Mouse (Mus musculus): ENCODE measurements around the gene Atp6v0a2. TPM values are rescaled to one million over a fixed set of nuclear protein-coding genes. Genes with fewer than 3 reads are reported as not detected.
"Not testable (repeated sequence)": the region's sequence is repeated elsewhere in the genome, so short reads cannot be mapped to it uniquely, and the experiment has no call there.

Atp6v0a2 gene
- total RNA-seq, 2 experiments from 2014 or later = 41.9 to 45.9 TPM

GRCm38 (mm10) chr5:124635068-124635467, 6.7 kb downstream of the Atp6v0a2 start:
- intact Hi-C loops (cut with DNase I) = not testable (repeated sequence)

GRCm38 (mm10) chr5:124636139-124636538, 7.8 kb downstream of the Atp6v0a2 start:
- intact Hi-C loops (cut with DNase I) = no loop called here
- DNase-seq = no peak

More at GRCm38 (mm10) chr5:124635068-124635467, 6.7 kb downstream of the Atp6v0a2 start:
- DNase-seq = peak in 1 of 2 experiments; percentile 23

GRCm38 (mm10) chr5:124636694-124637093, 8.3 kb downstream of the Atp6v0a2 start:
- intact Hi-C loops (cut with DNase I) = no loop called here
- DNase-seq = no peak

- intact Hi-C loops (cut with DNase I) = no loop called here
- peak in 1 of 2 experiments; percentile 19 for DNase-seq
Measured at GRCm38 (mm10) chr5:124637300-124637699, 8.9 kb downstream of the Atp6v0a2 start.

- intact Hi-C loops (cut with DNase I) = no loop called here
- no peak for DNase-seq
Measured at GRCm38 (mm10) chr5:124637836-124638235, 9.5 kb downstream of the Atp6v0a2 start.

GRCm38 (mm10) chr5:124713741-124714140, 85.4 kb downstream of the Atp6v0a2 start:
- intact Hi-C loops (cut with DNase I) = no loop called here
- no peak for DNase-seq

GRCm38 (mm10) chr5:124715135-124715534, 86.8 kb downstream of the Atp6v0a2 start:
- peak; percentile 16 to 35 for DNase-seq
- intact Hi-C loops (cut with DNase I) = no loop called here

GRCm38 (mm10) chr5:124717969-124718368, 89.6 kb downstream of the Atp6v0a2 start:
- no peak for DNase-seq
- intact Hi-C loops (cut with DNase I) = no loop called here

GRCm38 (mm10) chr5:124718396-124718795, 90.0 kb downstream of the Atp6v0a2 start:
- DNase-seq = no peak
- intact Hi-C loops (cut with DNase I) = no loop called here

GRCm38 (mm10) chr5:124723125-124723524, 94.7 kb downstream of the Atp6v0a2 start:
- intact Hi-C loops (cut with DNase I) = no loop called here
- no peak for DNase-seq

- intact Hi-C loops (cut with DNase I) = no loop called here
- no peak for DNase-seq
Measured at GRCm38 (mm10) chr5:124724997-124725396, 96.6 kb downstream of the Atp6v0a2 start, which contains the start of gene Dnah10. TSS of gene Dnah10 (plus strand) at chr5:124725085.

- intact Hi-C loops (cut with DNase I) = no loop called here
- no peak for DNase-seq
Measured at GRCm38 (mm10) chr5:124729662-124730206, 101.4 kb downstream of the Atp6v0a2 start.

GRCm38 (mm10) chr5:124733961-124734360, 105.6 kb downstream of the Atp6v0a2 start:
- intact Hi-C loops (cut with DNase I) = no loop called here
- no peak for DNase-seq

GRCm38 (mm10) chr5:124741898-124742599, 113.7 kb downstream of the Atp6v0a2 start:
- intact Hi-C loops (cut with DNase I) = no loop called here
- no peak for DNase-seq

GRCm38 (mm10) chr5:124743841-124744240, 115.5 kb downstream of the Atp6v0a2 start:
- DNase-seq = no peak
- intact Hi-C loops (cut with DNase I) = no loop called here

- DNase-seq = no peak
- intact Hi-C loops (cut with DNase I) = no loop called here
Measured at GRCm38 (mm10) chr5:124746220-124746619, 117.8 kb downstream of the Atp6v0a2 start.

GRCm38 (mm10) chr5:124748296-124748695, 119.9 kb downstream of the Atp6v0a2 start:
- no peak for DNase-seq
- intact Hi-C loops (cut with DNase I) = no loop called here

- DNase-seq = no peak
- intact Hi-C loops (cut with DNase I) = no loop called here
Measured at GRCm38 (mm10) chr5:124751656-124752055, 123.3 kb downstream of the Atp6v0a2 start.

- peak in 1 of 2 experiments; percentile 9 for DNase-seq
- intact Hi-C loops (cut with DNase I) = no loop called here
Measured at GRCm38 (mm10) chr5:124761011-124761410, 132.6 kb downstream of the Atp6v0a2 start.

- DNase-seq = no peak
- intact Hi-C loops (cut with DNase I) = no loop called here
Measured at GRCm38 (mm10) chr5:124761787-124762186, 133.4 kb downstream of the Atp6v0a2 start.
